Mouse (Mus musculus): Measurements from ENCODE around the gene Fbxo11.
A peak's percentile ranks its signal among the peaks of the same experiment; 100 is the strongest.
"Not testable (repeated sequence)": the region's sequence is repeated elsewhere in the genome, so short reads cannot be mapped to it uniquely, and the experiment has no call there.

Gene Fbxo11

GRCm38 (mm10) chr17:87997808-87998207, 67.3 kb downstream of the Fbxo11 start:
- DNase-seq, result no peak

GRCm38 (mm10) chr17:87993338-87993737, 71.8 kb downstream of the Fbxo11 start:
- DNase-seq, result no peak

GRCm38 (mm10) chr17:87992154-87992553, 72.9 kb downstream of the Fbxo11 start:
- no peak for DNase-seq

GRCm38 (mm10) chr17:87987507-87987906, 77.6 kb downstream of the Fbxo11 start:
- no peak for DNase-seq

GRCm38 (mm10) chr17:87985916-87986315, 79.2 kb downstream of the Fbxo11 start:
- DNase-seq, result no peak

- DNase-seq, result no peak
Measured at GRCm38 (mm10) chr17:87984440-87985214, 80.5 kb downstream of the Fbxo11 start.

- no peak for DNase-seq
Measured at GRCm38 (mm10) chr17:87983313-87983712, 81.8 kb downstream of the Fbxo11 start.

- no peak for DNase-seq
Measured at GRCm38 (mm10) chr17:87982112-87982511, 83.0 kb downstream of the Fbxo11 start.

GRCm38 (mm10) chr17:87979696-87980095, 85.4 kb downstream of the Fbxo11 start:
- not testable (repeated sequence) for DNase-seq

GRCm38 (mm10) chr17:87976927-87977326, 88.2 kb downstream of the Fbxo11 start:
- DNase-seq, result not testable (repeated sequence)

- DNase-seq, result peak; percentile 20
Measured at GRCm38 (mm10) chr17:87976154-87976806, 88.8 kb downstream of the Fbxo11 start.

GRCm38 (mm10) chr17:87975229-87975853, 89.8 kb downstream of the Fbxo11 start:
- peak; percentile 85 for DNase-seq

- DNase-seq, result peak; percentile 96
Measured at GRCm38 (mm10) chr17:87974629-87975228, 90.4 kb downstream of the Fbxo11 start, which contains the start of gene Msh6. Gene Msh6, plus strand, starts transcription at chr17:87975062.

- no peak for DNase-seq
Measured at GRCm38 (mm10) chr17:87973261-87974167, 91.6 kb downstream of the Fbxo11 start.

- DNase-seq, result no peak
Measured at GRCm38 (mm10) chr17:87972856-87973255, 92.2 kb downstream of the Fbxo11 start.

GRCm38 (mm10) chr17:87971696-87972591, 93.1 kb downstream of the Fbxo11 start:
- not testable (repeated sequence) for DNase-seq

- not testable (repeated sequence) for DNase-seq
Measured at GRCm38 (mm10) chr17:87968483-87968926, 96.6 kb downstream of the Fbxo11 start.

GRCm38 (mm10) chr17:87963081-87964075, 101.7 kb downstream of the Fbxo11 start:
- no peak for DNase-seq

- DNase-seq, result not testable (repeated sequence)
Measured at GRCm38 (mm10) chr17:87959931-87960330, 105.2 kb downstream of the Fbxo11 start.

GRCm38 (mm10) chr17:87959406-87959805, 105.7 kb downstream of the Fbxo11 start:
- DNase-seq, result not testable (repeated sequence)
